Mouse (Mus musculus) myocyte (in vitro differentiated cells): ENCODE measurements around the gene Mrps27. TPM values are rescaled to one million over a fixed set of nuclear protein-coding genes. Genes with fewer than 3 reads are reported as not detected.

ENCODE experiments used
- H3K27me3 ChIP-seq: one replicate; pipeline ENCODE4 v1.6.1; 2011; ENCODE audit not compliant: control insufficient read depth, insufficient read depth, insufficient read length
- H3K36me3 ChIP-seq: one replicate; pipeline ENCODE4 v1.6.1; 2011; ENCODE audit not compliant: control insufficient read depth, insufficient read depth
- H3K4me2 ChIP-seq: one replicate; pipeline ENCODE4 v1.6.1; 2011; ENCODE audit warnings: low read depth, control low read depth
- H3K4me3 ChIP-seq: one replicate; pipeline ENCODE4 v1.5.1; 2011; ENCODE audit warnings: mild to moderate bottlenecking, control low read depth, moderate library complexity
- H3K79me2 ChIP-seq: one replicate; pipeline ENCODE4 v1.6.1; 2011; ENCODE audit not compliant: control insufficient read depth, insufficient read depth
- H3ac ChIP-seq: one replicate; pipeline ENCODE4 v1.6.1; 2011; ENCODE audit not compliant: control insufficient read depth, insufficient read length
- CEBPB ChIP-seq: IDR thresholded peaks from 2 replicates; pipeline ENCODE4 v1.6.1; 2011; ENCODE audit warnings: mild to moderate bottlenecking, moderate library complexity; ENCODE audit not compliant: poor library complexity, insufficient read depth, severe bottlenecking
- E2F4 ChIP-seq: IDR thresholded peaks from one replicate; pipeline ENCODE4 v1.6.1; 2011; ENCODE audit warnings: mild to moderate bottlenecking, control low read depth, moderate library complexity; ENCODE audit not compliant: insufficient read depth
- MAX ChIP-seq: IDR thresholded peaks from one replicate; pipeline ENCODE4 v1.6.1; 2011; ENCODE audit warnings: low read depth, mild to moderate bottlenecking, control low read depth
- MYOD1 ChIP-seq, 3 experiments: IDR thresholded peaks; one replicate each; pipeline ENCODE4 v1.6.1; 2011; ENCODE audit warnings: control low read depth in 2 of 3, low read depth in 2 of 3, mild to moderate bottlenecking in 2 of 3, moderate library complexity in 1 of 3; ENCODE audit not compliant: insufficient read length in 2 of 3, control insufficient read depth in 1 of 3
- MYOG ChIP-seq, 3 experiments: IDR thresholded peaks; one replicate each; pipeline ENCODE4 v1.6.1; 2011; ENCODE audit warnings: control low read depth in 2 of 3, low read depth in 2 of 3, mild to moderate bottlenecking in 2 of 3; ENCODE audit not compliant: insufficient read length in 2 of 3, control insufficient read depth in 1 of 3, insufficient read depth in 1 of 3
- POLR2A ChIP-seq: IDR thresholded peaks from one replicate; pipeline ENCODE4 v1.6.1; 2011; ENCODE audit warnings: low read depth, mild to moderate bottlenecking, control low read depth, moderate library complexity; ENCODE audit not compliant: insufficient read length
- POLR2AphosphoS2 ChIP-seq: IDR thresholded peaks from one replicate; pipeline ENCODE4 v1.6.1; 2011; ENCODE audit warnings: low read depth, control low read depth; ENCODE audit not compliant: insufficient read length
- REST ChIP-seq: IDR thresholded peaks from one replicate; pipeline ENCODE4 v1.6.1; 2011; ENCODE audit warnings: mild to moderate bottlenecking, control low read depth, moderate library complexity; ENCODE audit not compliant: insufficient read depth, insufficient read length
- SRF ChIP-seq: IDR thresholded peaks from one replicate; pipeline ENCODE4 v1.6.1; 2011; ENCODE audit warnings: low read depth; ENCODE audit not compliant: control insufficient read depth, insufficient read length
- TCF12 ChIP-seq: IDR thresholded peaks from one replicate; pipeline ENCODE4 v1.6.1; 2011; ENCODE audit warnings: mild to moderate bottlenecking, control low read depth; ENCODE audit not compliant: poor library complexity, insufficient read depth, severe bottlenecking
- TCF3 ChIP-seq: IDR thresholded peaks from one replicate; pipeline ENCODE4 v1.6.1; 2011; ENCODE audit warnings: low read depth, control low read depth; ENCODE audit not compliant: insufficient read length
- USF1 ChIP-seq: IDR thresholded peaks from one replicate; pipeline ENCODE4 v1.6.1; 2011; ENCODE audit warnings: low read depth, mild to moderate bottlenecking, control low read depth, moderate library complexity
- polyA plus RNA-seq: library from polyadenylated mRNA; unstranded; fragments of >200 nt; fragmentation: generic; extraction: Trizol; gene quantifications from one replicate; pipeline ENCODE4 v1.2.1, GENCODE M21; 2012; ENCODE audit warnings: missing spikeins

The Mrps27 gene
- polyA plus RNA-seq, 1 experiment = 34.2 TPM

GRCm38 (mm10) chr13:99382373-99382772 lies 37.8 kb downstream of the Mrps27 start:
- TF ChIP-seq CEBPB = no peak
- peak in 1 of 3 experiments; percentile 29 for TF ChIP-seq MYOG (IDR thresholded peaks at IDR 0.05; ENCODE audit: control insufficient read depth in 1 of 3, insufficient read depth in 1 of 3, insufficient read length in 2 of 3, low read depth in 2 of 3)
- TF ChIP-seq MYOD1 (IDR thresholded peaks at IDR 0.05; ENCODE audit: control insufficient read depth in 1 of 3, insufficient read length in 2 of 3, low read depth in 2 of 3) = peak in 1 of 3 experiments; percentile 30
- TF ChIP-seq POLR2A = no peak
- no peak for TF ChIP-seq SRF
- Histone ChIP-seq H3K36me3 (no peaks in the 10 kb centered on the region), H3K4me2 (peak overlapping the region; percentile 37), H3ac (no peak overlapping the region), H3K79me2 (no peaks in the 10 kb centered on the region), H3K27me3 (no peaks in the 10 kb centered on the region), H3K4me3 (no peak overlapping the region)

GRCm38 (mm10) chr13:99384555-99385203 lies 40.1 kb downstream of the Mrps27 start:
- H3ac ChIP-seq = no peak overlapping the region
- H3K36me3 ChIP-seq = no peaks in the 10 kb centered on the region
- peak overlapping the region; percentile 60 for H3K4me2 ChIP-seq
- no peak overlapping the region for H3K4me3 ChIP-seq
- H3K27me3 ChIP-seq = no peaks in the 10 kb centered on the region
- H3K79me2 ChIP-seq = no peaks in the 10 kb centered on the region
- no peak for TF ChIP-seq POLR2AphosphoS2
- no peak for TF ChIP-seq TCF12
- no peak for TF ChIP-seq E2F4
- no peak for TF ChIP-seq USF1
- no peak for TF ChIP-seq MYOG (IDR thresholded peaks at IDR 0.05; ENCODE audit: control insufficient read depth in 1 of 3, insufficient read depth in 1 of 3, insufficient read length in 2 of 3, low read depth in 2 of 3)
- TF ChIP-seq SRF = no peak
- no peak for TF ChIP-seq MYOD1 (IDR thresholded peaks at IDR 0.05; ENCODE audit: control insufficient read depth in 1 of 3, insufficient read length in 2 of 3, low read depth in 2 of 3)
- no peak for TF ChIP-seq CEBPB
- no peak for TF ChIP-seq TCF3
- no peak for TF ChIP-seq MAX
- no peak for TF ChIP-seq REST
- TF ChIP-seq POLR2A = no peak

GRCm38 (mm10) chr13:99385911-99386310 lies 41.3 kb downstream of the Mrps27 start:
- Histone ChIP-seq H3K79me2 (no peaks in the 10 kb centered on the region), H3ac (no peak overlapping the region), H3K4me2 (no peak overlapping the region), H3K36me3 (no peaks in the 10 kb centered on the region), H3K27me3 (no peaks in the 10 kb centered on the region), H3K4me3 (no peak overlapping the region)
- TF ChIP-seq USF1 (no peak), TCF3 (no peak), TCF12 (no peak), POLR2A (no peak), MYOG (IDR thresholded peaks at IDR 0.05; ENCODE audit: control insufficient read depth in 1 of 3, insufficient read depth in 1 of 3, insufficient read length in 2 of 3, low read depth in 2 of 3) (no peak), POLR2AphosphoS2 (no peak), MAX (no peak), REST (no peak), SRF (no peak), E2F4 (no peak), MYOD1 (IDR thresholded peaks at IDR 0.05; ENCODE audit: control insufficient read depth in 1 of 3, insufficient read length in 2 of 3, low read depth in 2 of 3) (no peak), CEBPB (no peak)

GRCm38 (mm10) chr13:99386341-99386740 lies 41.8 kb downstream of the Mrps27 start:
- H3K27me3 ChIP-seq = no peaks in the 10 kb centered on the region
- H3K36me3 ChIP-seq = no peaks in the 10 kb centered on the region
- no peak overlapping the region for H3ac ChIP-seq
- TF ChIP-seq MAX (no peak), MYOG (IDR thresholded peaks at IDR 0.05; ENCODE audit: control insufficient read depth in 1 of 3, insufficient read depth in 1 of 3, insufficient read length in 2 of 3, low read depth in 2 of 3) (no peak), REST (no peak), POLR2AphosphoS2 (no peak), TCF12 (no peak), TCF3 (no peak), POLR2A (no peak)
- H3K4me2 ChIP-seq = no peak overlapping the region
- H3K4me3 ChIP-seq = no peak overlapping the region
- no peaks in the 10 kb centered on the region for H3K79me2 ChIP-seq
